Mouse (Mus musculus) small intestine, adult 2 months (tissue): ENCODE data around the gene Xpo4. TPM values are rescaled to one million over a fixed set of nuclear protein-coding genes. Genes with fewer than 3 reads are reported as not detected.

ENCODE experiments used
- H3K27ac ChIP-seq: fragments of 200-500 bp; 2 replicates; pipeline ENCODE4 v1.5.1; 2012; ENCODE audit warnings: low read depth, low read length, control low read depth, inconsistent platforms; ENCODE audit not compliant: insufficient read depth
- H3K27me3 ChIP-seq: fragments of 200-500 bp; 2 replicates; pipeline ENCODE4 v1.6.1; 2012; ENCODE audit warnings: mild to moderate bottlenecking, moderate library complexity, low read length, inconsistent platforms; ENCODE audit not compliant: control insufficient read depth, insufficient read depth
- H3K36me3 ChIP-seq: fragments of 200-500 bp; 2 replicates; pipeline ENCODE4 v1.6.1; 2012; ENCODE audit warnings: mild to moderate bottlenecking, low read length, control low read depth, inconsistent platforms; ENCODE audit not compliant: control insufficient read depth, insufficient read depth
- H3K4me1 ChIP-seq: fragments of 200-500 bp; 2 replicates; pipeline ENCODE4 v1.6.1; 2012; ENCODE audit warnings: low read length, inconsistent platforms, mixed read lengths; ENCODE audit not compliant: control insufficient read depth, insufficient read depth, insufficient read length
- H3K4me3 ChIP-seq: fragments of 200-500 bp; 2 replicates; pipeline ENCODE4 v1.5.1; 2012; ENCODE audit warnings: low read depth, mild to moderate bottlenecking, control low read depth, inconsistent platforms, low read length, moderate library complexity
- CTCF ChIP-seq: fragments of 200-500 bp; IDR thresholded peaks from 2 replicates; pipeline ENCODE4 v1.5.1; 2012; ENCODE audit warnings: low read depth, mild to moderate bottlenecking, control low read depth, inconsistent platforms, low read length, moderate library complexity, mixed read lengths; ENCODE audit not compliant: insufficient replicate concordance, insufficient read length; ENCODE audit errors: extremely low read depth
- POLR2A ChIP-seq: fragments of 200-500 bp; IDR thresholded peaks from 2 replicates; pipeline ENCODE4 v1.6.1; 2012; ENCODE audit warnings: low read depth, mild to moderate bottlenecking, control low read depth, inconsistent platforms, low read length, moderate library complexity
- WGBS: fragments of 180-500 bp; shearing (Covaris S2); methylation state at CpG from one replicate; pipeline ENCODE4 v1.1.7; 2018; 5-methylcytosine and 5-hydroxymethylcytosine counted together
- polyA plus RNA-seq: library from polyadenylated mRNA; depleted of rRNA; stranded (reverse); fragments of >200 nt; gene quantifications from 2 replicates; pipeline ENCODE4 v1.2.3, GENCODE M21; 2012

Xpo4 gene
- polyA plus RNA-seq, 1 experiment: 0.66 TPM

- H3K27me3 ChIP-seq: no peaks in the 10 kb centered on the region
- no peak overlapping the region for H3K27ac ChIP-seq
Measured at GRCm38 (mm10) chr14:57554434-57554833, 110.8 kb downstream of the Xpo4 start.

GRCm38 (mm10) chr14:57552945-57553344 lies 112.3 kb downstream of the Xpo4 start:
- TF ChIP-seq POLR2A: no peak
- TF ChIP-seq CTCF: no peak
- Histone ChIP-seq H3K36me3 (peaks cover 7% of the 10 kb centered on the region), H3K4me1 (no peaks in the 10 kb centered on the region), H3K4me3 (no peak overlapping the region), H3K27me3 (no peaks in the 10 kb centered on the region), H3K27ac (no peak overlapping the region)

More at GRCm38 (mm10) chr14:57554434-57554833, 110.8 kb downstream of the Xpo4 start:
- H3K4me3 ChIP-seq: no peak overlapping the region
- no peak for TF ChIP-seq CTCF
- no peak for TF ChIP-seq POLR2A
- WGBS: 94% methylated on average over 5 of the region's 5 CpGs
- peaks cover 7% of the 10 kb centered on the region for H3K36me3 ChIP-seq
- H3K4me1 ChIP-seq: no peaks in the 10 kb centered on the region

GRCm38 (mm10) chr14:57547062-57547461 lies 118.2 kb downstream of the Xpo4 start:
- no peak overlapping the region for H3K27ac ChIP-seq
- no peaks in the 10 kb centered on the region for H3K4me1 ChIP-seq
- peaks cover 7% of the 10 kb centered on the region for H3K36me3 ChIP-seq
- H3K27me3 ChIP-seq: no peaks in the 10 kb centered on the region
- H3K4me3 ChIP-seq: no peak overlapping the region
- WGBS: 70% methylated on average over 5 of the region's 5 CpGs
- TF ChIP-seq CTCF: no peak
- no peak for TF ChIP-seq POLR2A

GRCm38 (mm10) chr14:57546557-57547021 lies 118.6 kb downstream of the Xpo4 start:
- TF ChIP-seq POLR2A: no peak
- no peak for TF ChIP-seq CTCF
- Histone ChIP-seq H3K27me3 (no peaks in the 10 kb centered on the region), H3K4me3 (no peak overlapping the region), H3K36me3 (peaks cover 7% of the 10 kb centered on the region), H3K4me1 (no peaks in the 10 kb centered on the region), H3K27ac (no peak overlapping the region)
- 10% methylated on average over 13 of the region's 13 CpGs for WGBS

- Histone ChIP-seq H3K27ac (no peak overlapping the region), H3K4me3 (no peak overlapping the region), H3K4me1 (no peaks in the 10 kb centered on the region), H3K36me3 (peaks cover 7% of the 10 kb centered on the region), H3K27me3 (no peaks in the 10 kb centered on the region)
- TF ChIP-seq CTCF: no peak
- no peak for TF ChIP-seq POLR2A
- WGBS: 79% methylated on average over 8 of the region's 8 CpGs
Measured at GRCm38 (mm10) chr14:57546131-57546530, 119.1 kb downstream of the Xpo4 start.

- peaks cover 7% of the 10 kb centered on the region for H3K36me3 ChIP-seq
- TF ChIP-seq CTCF (no peak), POLR2A (no peak)
- no peaks in the 10 kb centered on the region for H3K4me1 ChIP-seq
- no peak overlapping the region for H3K4me3 ChIP-seq
- no peak overlapping the region for H3K27ac ChIP-seq
- 91% methylated on average over 17 of the region's 17 CpGs for WGBS
- H3K27me3 ChIP-seq: no peaks in the 10 kb centered on the region
Measured at GRCm38 (mm10) chr14:57545526-57545925, 119.7 kb downstream of the Xpo4 start.

GRCm38 (mm10) chr14:57543420-57544039 lies 121.7 kb downstream of the Xpo4 start:
- Histone ChIP-seq H3K27ac (no peak overlapping the region), H3K27me3 (no peaks in the 10 kb centered on the region), H3K4me1 (no peaks in the 10 kb centered on the region), H3K4me3 (no peak overlapping the region), H3K36me3 (no peaks in the 10 kb centered on the region)
- WGBS: 88% methylated on average over 13 of the region's 13 CpGs
- TF ChIP-seq POLR2A (no peak), CTCF (no peak)

- no peaks in the 10 kb centered on the region; the same call in 1 of the 2 replicates for H3K4me1 ChIP-seq
- H3K36me3 ChIP-seq: no peaks in the 10 kb centered on the region
- H3K4me3 ChIP-seq: no peak overlapping the region
- H3K27ac ChIP-seq: no peak overlapping the region
- WGBS: 80% methylated on average over 34 of the region's 34 CpGs
- H3K27me3 ChIP-seq: no peaks in the 10 kb centered on the region
- TF ChIP-seq POLR2A (no peak), CTCF (no peak)
Measured at GRCm38 (mm10) chr14:57542231-57542630, 123.0 kb downstream of the Xpo4 start.
